Mouse (Mus musculus): Measurements from ENCODE around the gene Zfp212.

DNA sequence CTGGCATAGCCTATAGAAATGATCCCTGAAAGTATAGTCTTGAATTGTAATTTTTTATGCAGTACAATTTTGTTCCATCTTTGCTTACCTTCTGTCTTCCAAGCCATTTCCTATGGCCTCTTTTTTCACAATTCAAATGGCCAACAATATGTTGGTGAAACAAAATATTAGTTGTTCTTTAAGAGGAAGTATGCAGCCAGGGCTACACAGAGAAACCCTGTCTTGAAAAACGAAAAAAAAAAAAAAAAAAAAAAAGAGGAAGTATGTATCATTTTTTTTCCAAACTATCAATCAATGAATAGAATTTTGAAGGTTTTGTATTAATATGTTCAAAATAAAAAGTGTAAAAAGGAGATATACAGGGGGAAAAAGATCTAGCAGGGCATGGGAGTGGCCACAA, 8.6 kb upstream of the Zfp212 start:
- TF ChIP-seq CTCF (IDR thresholded peaks at IDR 0.05; ENCODE audit: extremely low read depth, insufficient read depth, low read length) (no peak), POLR2A (IDR thresholded peaks at IDR 0.05; ENCODE audit: extremely low read depth, insufficient read depth, low read length) (no peak)
